Mouse (Mus musculus) kidney, embryonic 16.5 days (tissue): Measurements from ENCODE around the gene Mapk10. TPM values are rescaled to one million over a fixed set of nuclear protein-coding genes. Genes with fewer than 3 reads are reported as not detected.
"Not testable (repeated sequence)": the region's sequence is repeated elsewhere in the genome, so short reads cannot be mapped to it uniquely, and the experiment has no call there.

Experiments
- ATAC-seq: fragments of 200-750 bp; cut with Nextera tagmentation; 2 replicates; pipeline ENCODE4 v1.8.0; 2017; ENCODE audit warnings: moderate TSS enrichment; ENCODE audit not compliant: low FRiP score, low TSS enrichment
- H3K27ac ChIP-seq: fragments of 300-500 bp; sonication (generic); 2 replicates; pipeline ENCODE4 v1.5.1; 2014; ENCODE audit warnings: low read length
- H3K27me3 ChIP-seq: fragments of 300-500 bp; sonication (generic); 2 replicates; pipeline ENCODE4 v1.6.1; 2014; ENCODE audit warnings: low read length, control low read depth, mixed read lengths; ENCODE audit not compliant: insufficient read depth
- H3K36me3 ChIP-seq: fragments of 300-500 bp; sonication (generic); 2 replicates; pipeline ENCODE4 v1.6.1; 2014; ENCODE audit warnings: low read length, control low read depth, mixed read lengths; ENCODE audit not compliant: insufficient read depth
- H3K4me1 ChIP-seq: fragments of 300-500 bp; sonication (generic); 2 replicates; pipeline ENCODE4 v1.6.1; 2014; ENCODE audit warnings: low read length, control low read depth, mixed read lengths; ENCODE audit not compliant: insufficient read depth
- H3K4me2 ChIP-seq: fragments of 300-500 bp; sonication (generic); replicated peaks from 2 replicates; pipeline ENCODE4 v1.6.1; 2014; ENCODE audit warnings: low read depth, low read length
- H3K4me3 ChIP-seq: fragments of 300-500 bp; sonication (generic); 2 replicates; pipeline ENCODE4 v1.5.1; 2014; ENCODE audit warnings: mild to moderate bottlenecking, low read length
- H3K9ac ChIP-seq: fragments of 300-500 bp; sonication (generic); replicated peaks from 2 replicates; pipeline ENCODE4 v1.6.1; 2014; ENCODE audit warnings: low read length
- H3K9me3 ChIP-seq: fragments of 300-500 bp; sonication (generic); 2 replicates; pipeline ENCODE4 v1.6.1; 2016; ENCODE audit warnings: low read length, control low read depth
- WGBS: fragments of 180-500 bp; shearing (Covaris S2); extraction: QIAGEN DNeasy Blood & Tissue Kit; methylation state at CpG from one replicate; pipeline ENCODE4 v1.1.7; 2014; 5-methylcytosine and 5-hydroxymethylcytosine counted together
- polyA plus RNA-seq: library from polyadenylated mRNA; unstranded; fragments of >200 nt; fragmentation: Nextera tagmentation; extraction: Ambion mirVana; gene quantifications from 2 replicates; pipeline ENCODE4 v1.2.1, GENCODE M21; 2015

The Mapk10 gene
- polyA plus RNA-seq, 1 experiment from 2014 or later: 0.64 TPM

- Histone ChIP-seq H3K27me3 (no peaks in the 10 kb centered on the region), H3K4me2 (no peak overlapping the region), H3K27ac (peak overlapping the region; percentile 63; the same call in 1 of the 2 replicates), H3K36me3 (peaks cover 11% of the 10 kb centered on the region; the same call in 1 of the 2 replicates), H3K4me3 (no peak overlapping the region), H3K9ac (no peak overlapping the region), H3K9me3 (no peaks in the 10 kb centered on the region), H3K4me1 (peaks cover 11% of the 10 kb centered on the region)
- peak; percentile 93 for ATAC-seq
- WGBS: 62% methylated on average over 9 of the region's 9 CpGs
Measured at GRCm38 (mm10) chr5:102903487-102903886, 307.6 kb downstream of the Mapk10 start.

- no peak for ATAC-seq
- no peaks in the 10 kb centered on the region for H3K9me3 ChIP-seq
- no peaks in the 10 kb centered on the region for H3K27me3 ChIP-seq
- no peak overlapping the region for H3K4me2 ChIP-seq
- no peak overlapping the region for H3K9ac ChIP-seq
- peaks cover 26% of the 10 kb centered on the region for H3K36me3 ChIP-seq
- H3K27ac ChIP-seq: no peak overlapping the region
- H3K4me1 ChIP-seq: peaks cover 17% of the 10 kb centered on the region
- WGBS: 89% methylated on average over 5 of the region's 5 CpGs
- H3K4me3 ChIP-seq: no peak overlapping the region
Measured at GRCm38 (mm10) chr5:102901176-102901575, 310.0 kb downstream of the Mapk10 start.

GRCm38 (mm10) chr5:102899680-102900215 is 311.4 kb downstream of the Mapk10 start:
- WGBS: 69% methylated on average over 6 of the region's 6 CpGs
- no peak for ATAC-seq
- Histone ChIP-seq H3K27me3 (no peaks in the 10 kb centered on the region), H3K9ac (no peak overlapping the region), H3K9me3 (no peaks in the 10 kb centered on the region), H3K4me3 (no peak overlapping the region), H3K4me1 (peaks cover 17% of the 10 kb centered on the region), H3K4me2 (no peak overlapping the region), H3K36me3 (peaks cover 26% of the 10 kb centered on the region), H3K27ac (peak overlapping the region; percentile 15; the same call in 1 of the 2 replicates)

GRCm38 (mm10) chr5:102898301-102898700 is 312.8 kb downstream of the Mapk10 start:
- H3K27me3 ChIP-seq: no peaks in the 10 kb centered on the region
- no peak overlapping the region for H3K9ac ChIP-seq
- no peak overlapping the region for H3K4me3 ChIP-seq
- peaks cover 29% of the 10 kb centered on the region for H3K36me3 ChIP-seq
- peaks cover 14% of the 10 kb centered on the region for H3K4me1 ChIP-seq
- WGBS: 86% methylated on average over 4 of the region's 4 CpGs
- H3K9me3 ChIP-seq: no peaks in the 10 kb centered on the region
- peak; percentile 79 for ATAC-seq
- H3K27ac ChIP-seq: peak overlapping the region; percentile 69
- no peak overlapping the region for H3K4me2 ChIP-seq

GRCm38 (mm10) chr5:102892226-102892625 is 318.9 kb downstream of the Mapk10 start:
- H3K4me1 ChIP-seq: no peaks in the 10 kb centered on the region; the same call in 1 of the 2 replicates
- no peak overlapping the region for H3K4me2 ChIP-seq
- 96% methylated on average over 11 of the region's 11 CpGs for WGBS
- peaks cover 26% of the 10 kb centered on the region for H3K36me3 ChIP-seq
- ATAC-seq: no peak
- no peak overlapping the region for H3K9ac ChIP-seq
- no peak overlapping the region for H3K4me3 ChIP-seq
- H3K27ac ChIP-seq: no peak overlapping the region
- no peaks in the 10 kb centered on the region for H3K27me3 ChIP-seq
- H3K9me3 ChIP-seq: peaks cover 5% of the 10 kb centered on the region

GRCm38 (mm10) chr5:102889163-102889488 is 322.0 kb downstream of the Mapk10 start:
- no peak overlapping the region for H3K9ac ChIP-seq
- peaks cover 21% of the 10 kb centered on the region for H3K36me3 ChIP-seq
- no peak for ATAC-seq
- no peak overlapping the region for H3K27ac ChIP-seq
- no peak overlapping the region for H3K4me3 ChIP-seq
- 75% methylated on average over 2 of the region's 2 CpGs for WGBS
- H3K4me2 ChIP-seq: no peak overlapping the region
- H3K27me3 ChIP-seq: no peaks in the 10 kb centered on the region
- no peaks in the 10 kb centered on the region for H3K4me1 ChIP-seq
- H3K9me3 ChIP-seq: peaks cover 5% of the 10 kb centered on the region

GRCm38 (mm10) chr5:102888482-102889162 is 322.5 kb downstream of the Mapk10 start:
- 53% methylated on average over 14 of the region's 14 CpGs for WGBS

GRCm38 (mm10) chr5:102875628-102876027 is 335.5 kb downstream of the Mapk10 start:
- H3K9ac ChIP-seq: no peak overlapping the region
- no peaks in the 10 kb centered on the region for H3K27me3 ChIP-seq
- peaks cover 16% of the 10 kb centered on the region for H3K36me3 ChIP-seq
- H3K4me3 ChIP-seq: no peak overlapping the region
- H3K27ac ChIP-seq: no peak overlapping the region
- H3K9me3 ChIP-seq: no peaks in the 10 kb centered on the region
- WGBS: 73% methylated on average over 16 of the region's 16 CpGs
- H3K4me2 ChIP-seq: no peak overlapping the region
- peaks cover 16% of the 10 kb centered on the region for H3K4me1 ChIP-seq
- ATAC-seq: no peak

More at GRCm38 (mm10) chr5:102888482-102889162, 322.5 kb downstream of the Mapk10 start:
- no peak overlapping the region for H3K4me2 ChIP-seq
- no peak overlapping the region for H3K9ac ChIP-seq
- H3K36me3 ChIP-seq: peaks cover 20% of the 10 kb centered on the region
- no peak overlapping the region for H3K4me3 ChIP-seq
- H3K9me3 ChIP-seq: peaks cover 5% of the 10 kb centered on the region
- H3K27ac ChIP-seq: no peak overlapping the region
- H3K27me3 ChIP-seq: no peaks in the 10 kb centered on the region
- no peaks in the 10 kb centered on the region for H3K4me1 ChIP-seq
- no peak for ATAC-seq

- H3K4me2 ChIP-seq: no peak overlapping the region
- 48% methylated on average over 11 of the region's 11 CpGs for WGBS
- peaks cover 16% of the 10 kb centered on the region; the same call in 1 of the 2 replicates for H3K36me3 ChIP-seq
- 0 out of 2 replicates have a peak overlapping the region, but pooled peaks have one; percentile 16 for H3K27ac ChIP-seq
- no peaks in the 10 kb centered on the region for H3K9me3 ChIP-seq
- H3K9ac ChIP-seq: no peak overlapping the region
- H3K27me3 ChIP-seq: no peaks in the 10 kb centered on the region
- no peak overlapping the region for H3K4me3 ChIP-seq
- peak; percentile 62; the same call in 1 of the 2 replicates for ATAC-seq
- H3K4me1 ChIP-seq: peaks cover 16% of the 10 kb centered on the region
Measured at GRCm38 (mm10) chr5:102874605-102875298, 336.4 kb downstream of the Mapk10 start.

GRCm38 (mm10) chr5:102872996-102873395 is 338.1 kb downstream of the Mapk10 start:
- H3K27ac ChIP-seq, H3K4me3 ChIP-seq, H3K27me3 ChIP-seq, H3K4me2 ChIP-seq, H3K9ac ChIP-seq, H3K9me3 ChIP-seq, H3K36me3 ChIP-seq, ATAC-seq: not testable (repeated sequence)
- H3K4me1 ChIP-seq: peaks cover 23% of the 10 kb centered on the region
- WGBS: 58% methylated on average over 8 of the region's 9 CpGs
